Mouse (Mus musculus): ENCODE measurements around the gene Canx. TPM values are rescaled to one million over a fixed set of nuclear protein-coding genes. Genes with fewer than 3 reads are reported as not detected.

Gene Canx
- polyA plus RNA-seq, 1 experiment from 2014 or later: 372 TPM

GRCm38 (mm10) chr11:50265931-50266330 lies 59.5 kb downstream of the Canx start:
- Histone ChIP-seq H3K9me3 (replicated peaks) (no peaks in the 10 kb centered on the region), H3K27ac (0 out of 2 replicates have a peak overlapping the region, but pooled peaks have one; percentile 37), H3K4me2 (no peak overlapping the region), H3K36me3 (peaks cover 65% of the 10 kb centered on the region), H3K4me1 (no peaks in the 10 kb centered on the region), H3K27me3 (no peaks in the 10 kb centered on the region), H3K4me3 (replicated peaks) (no peak overlapping the region), H3K9ac (no peak overlapping the region)
- WGBS: 84% methylated on average over 8 of the region's 8 CpGs
- ATAC-seq (replicated peaks; ENCODE audit: low FRiP score): no peak

GRCm38 (mm10) chr11:50263198-50263597 lies 62.3 kb downstream of the Canx start:
- no peak for ATAC-seq (replicated peaks; ENCODE audit: low FRiP score)
- no peak overlapping the region for H3K4me2 ChIP-seq
- H3K36me3 ChIP-seq: peaks cover 93% of the 10 kb centered on the region
- 93% methylated on average over 3 of the region's 3 CpGs for WGBS
- H3K27me3 ChIP-seq: no peaks in the 10 kb centered on the region
- H3K27ac ChIP-seq: no peak overlapping the region
- no peaks in the 10 kb centered on the region for H3K9me3 ChIP-seq (replicated peaks)
- no peaks in the 10 kb centered on the region for H3K4me1 ChIP-seq
- H3K4me3 ChIP-seq (replicated peaks): no peak overlapping the region
- no peak overlapping the region for H3K9ac ChIP-seq

GRCm38 (mm10) chr11:50262020-50262419 lies 63.5 kb downstream of the Canx start:
- ATAC-seq (replicated peaks; ENCODE audit: low FRiP score): no peak
- 89% methylated on average over 4 of the region's 4 CpGs for WGBS

GRCm38 (mm10) chr11:50258310-50258709 lies 67.2 kb downstream of the Canx start:
- H3K9me3 ChIP-seq (replicated peaks): no peaks in the 10 kb centered on the region
- H3K36me3 ChIP-seq: peaks cover 74% of the 10 kb centered on the region
- WGBS: 90% methylated on average over 7 of the region's 7 CpGs
- H3K27ac ChIP-seq: no peak overlapping the region
- peaks cover 10% of the 10 kb centered on the region for H3K4me1 ChIP-seq
- ATAC-seq (replicated peaks; ENCODE audit: low FRiP score): no peak
- no peak overlapping the region for H3K4me3 ChIP-seq (replicated peaks)
- H3K4me2 ChIP-seq: no peak overlapping the region
- no peaks in the 10 kb centered on the region for H3K27me3 ChIP-seq
- no peak overlapping the region for H3K9ac ChIP-seq

More at GRCm38 (mm10) chr11:50262020-50262419, 63.5 kb downstream of the Canx start:
- no peaks in the 10 kb centered on the region for H3K9me3 ChIP-seq (replicated peaks)
- H3K4me3 ChIP-seq (replicated peaks): no peak overlapping the region
- no peak overlapping the region for H3K9ac ChIP-seq
- peaks cover 99% of the 10 kb centered on the region for H3K36me3 ChIP-seq
- H3K27ac ChIP-seq: no peak overlapping the region
- H3K4me2 ChIP-seq: no peak overlapping the region
- no peaks in the 10 kb centered on the region for H3K27me3 ChIP-seq
- no peaks in the 10 kb centered on the region for H3K4me1 ChIP-seq

- peaks cover 57% of the 10 kb centered on the region for H3K36me3 ChIP-seq
- 80% methylated on average over 7 of the region's 7 CpGs for WGBS
These were observed 68.9 kb downstream of the Canx start for GRCm38 (mm10) chr11:50256615-50257014.

GRCm38 (mm10) chr11:50254010-50254580 lies 71.4 kb downstream of the Canx start:
- H3K36me3 ChIP-seq: peaks cover 32% of the 10 kb centered on the region
- H3K4me3 ChIP-seq (replicated peaks): no peak overlapping the region
- H3K27ac ChIP-seq: no peak overlapping the region
- no peaks in the 10 kb centered on the region for H3K27me3 ChIP-seq
- H3K4me2 ChIP-seq: no peak overlapping the region
- WGBS: 68% methylated on average over 12 of the region's 12 CpGs
- peaks cover 29% of the 10 kb centered on the region for H3K4me1 ChIP-seq
- no peak for ATAC-seq (replicated peaks; ENCODE audit: low FRiP score)
- no peaks in the 10 kb centered on the region for H3K9me3 ChIP-seq (replicated peaks)
- no peak overlapping the region for H3K9ac ChIP-seq

More at GRCm38 (mm10) chr11:50256615-50257014, 68.9 kb downstream of the Canx start:
- Histone ChIP-seq H3K4me1 (peaks cover 27% of the 10 kb centered on the region), H3K9me3 (replicated peaks) (no peaks in the 10 kb centered on the region), H3K27ac (no peak overlapping the region), H3K27me3 (no peaks in the 10 kb centered on the region), H3K4me3 (replicated peaks) (no peak overlapping the region), H3K4me2 (no peak overlapping the region), H3K9ac (no peak overlapping the region)
- ATAC-seq (replicated peaks; ENCODE audit: low FRiP score): no peak

GRCm38 (mm10) chr11:50253393-50253792 lies 72.1 kb downstream of the Canx start:
- H3K4me1 ChIP-seq: peaks cover 29% of the 10 kb centered on the region
- no peaks in the 10 kb centered on the region for H3K27me3 ChIP-seq
- no peak overlapping the region for H3K9ac ChIP-seq
- WGBS: 48% methylated on average over 1 of the region's 1 CpGs
- peaks cover 25% of the 10 kb centered on the region for H3K36me3 ChIP-seq
- H3K27ac ChIP-seq: peak overlapping the region; percentile 84; the same call in 1 of the 2 replicates
- H3K9me3 ChIP-seq (replicated peaks): no peaks in the 10 kb centered on the region
- H3K4me3 ChIP-seq (replicated peaks): no peak overlapping the region
- ATAC-seq (replicated peaks; ENCODE audit: low FRiP score): no peak
- no peak overlapping the region for H3K4me2 ChIP-seq

- Histone ChIP-seq H3K36me3 (peaks cover 19% of the 10 kb centered on the region), H3K27ac (peak overlapping the region; percentile 84), H3K9ac (no peak overlapping the region), H3K9me3 (replicated peaks) (no peaks in the 10 kb centered on the region), H3K4me1 (peaks cover 29% of the 10 kb centered on the region), H3K4me2 (no peak overlapping the region), H3K27me3 (no peaks in the 10 kb centered on the region), H3K4me3 (replicated peaks) (no peak overlapping the region)
- WGBS: 37% methylated on average over 11 of the region's 11 CpGs
- ATAC-seq (replicated peaks; ENCODE audit: low FRiP score): peak; percentile 57
These were observed 72.7 kb downstream of the Canx start for GRCm38 (mm10) chr11:50252684-50253265.

GRCm38 (mm10) chr11:50252166-50252565 lies 73.3 kb downstream of the Canx start:
- H3K9ac ChIP-seq: no peak overlapping the region
- peak overlapping the region; percentile 84 for H3K27ac ChIP-seq
- H3K36me3 ChIP-seq: peaks cover 13% of the 10 kb centered on the region
- peaks cover 29% of the 10 kb centered on the region for H3K4me1 ChIP-seq
- 38% methylated on average over 3 of the region's 3 CpGs for WGBS
- H3K4me2 ChIP-seq: no peak overlapping the region
- H3K4me3 ChIP-seq (replicated peaks): no peak overlapping the region
- no peaks in the 10 kb centered on the region for H3K27me3 ChIP-seq
- ATAC-seq (replicated peaks; ENCODE audit: low FRiP score): peak; percentile 19; the same call in 1 of the 2 replicates
- H3K9me3 ChIP-seq (replicated peaks): no peaks in the 10 kb centered on the region

GRCm38 (mm10) chr11:50248473-50249171 lies 76.9 kb downstream of the Canx start:
- Histone ChIP-seq H3K4me3 (replicated peaks) (no peak overlapping the region), H3K27ac (no peak overlapping the region), H3K27me3 (no peaks in the 10 kb centered on the region), H3K4me1 (peaks cover 23% of the 10 kb centered on the region), H3K4me2 (no peak overlapping the region), H3K36me3 (no peaks in the 10 kb centered on the region), H3K9ac (no peak overlapping the region), H3K9me3 (replicated peaks) (no peaks in the 10 kb centered on the region)
- ATAC-seq (replicated peaks; ENCODE audit: low FRiP score): no peak
- WGBS: 57% methylated on average over 7 of the region's 7 CpGs

- Histone ChIP-seq H3K27ac (no peak overlapping the region), H3K4me1 (no peaks in the 10 kb centered on the region), H3K36me3 (no peaks in the 10 kb centered on the region), H3K4me3 (replicated peaks) (no peak overlapping the region), H3K4me2 (no peak overlapping the region), H3K27me3 (no peaks in the 10 kb centered on the region), H3K9me3 (replicated peaks) (no peaks in the 10 kb centered on the region), H3K9ac (no peak overlapping the region)
- WGBS: 67% methylated on average over 5 of the region's 5 CpGs
- ATAC-seq (replicated peaks; ENCODE audit: low FRiP score): no peak
These were observed 80.2 kb downstream of the Canx start for GRCm38 (mm10) chr11:50245269-50245668.

Measured in kidney, embryonic 15.5 days (tissue).